Mouse (Mus musculus) liver, embryonic 14.5 days (tissue): Measurements from ENCODE around the gene Nsd1.

ENCODE experiments used
- CTCF ChIP-seq: IDR thresholded peaks from 2 replicates; pipeline ENCODE4 v1.5.1; 2016; ENCODE audit warnings: antibody characterized with exemption, low read depth, control low read depth
- EP300 ChIP-seq: IDR thresholded peaks from 2 replicates; pipeline ENCODE4 v1.6.1; 2016; ENCODE audit warnings: antibody characterized with exemption, low read depth

DNA sequence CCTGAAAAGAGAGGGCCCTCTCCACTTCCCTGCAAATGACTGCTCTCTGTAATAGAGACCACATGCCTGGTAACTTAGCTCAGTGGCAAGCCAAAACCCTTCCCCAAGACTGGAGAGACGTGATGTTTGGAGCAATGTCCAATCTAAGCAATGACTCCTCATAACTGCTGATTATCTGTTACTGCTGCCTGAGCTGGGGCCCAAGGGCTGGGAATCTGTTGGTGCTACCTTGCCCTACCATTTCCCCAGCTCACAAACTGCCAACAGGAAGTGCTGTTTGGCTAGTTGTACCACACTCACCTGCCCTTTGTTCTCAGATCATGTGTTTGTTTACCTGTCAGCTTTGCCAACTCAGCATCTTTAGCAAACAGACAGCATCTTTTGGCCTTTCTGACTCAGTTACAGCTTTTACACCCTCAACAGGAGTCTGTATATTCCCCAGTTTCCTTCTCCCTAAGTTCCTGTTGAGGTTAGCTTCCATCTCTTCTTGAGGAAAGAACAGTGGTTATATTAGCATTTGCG lies 105.4 kb downstream of the Nsd1 start:
- TF ChIP-seq EP300 = no peak
- no peak for TF ChIP-seq CTCF
